Mouse (Mus musculus): ENCODE measurements around the gene Btnl10. TPM values are rescaled to one million over a fixed set of nuclear protein-coding genes. Genes with fewer than 3 reads are reported as not detected.

Btnl10 gene
- polyA plus RNA-seq (2015; fragmentation: Nextera tagmentation; extraction: Ambion mirVana) = not detected in 2 replicates

DNA sequence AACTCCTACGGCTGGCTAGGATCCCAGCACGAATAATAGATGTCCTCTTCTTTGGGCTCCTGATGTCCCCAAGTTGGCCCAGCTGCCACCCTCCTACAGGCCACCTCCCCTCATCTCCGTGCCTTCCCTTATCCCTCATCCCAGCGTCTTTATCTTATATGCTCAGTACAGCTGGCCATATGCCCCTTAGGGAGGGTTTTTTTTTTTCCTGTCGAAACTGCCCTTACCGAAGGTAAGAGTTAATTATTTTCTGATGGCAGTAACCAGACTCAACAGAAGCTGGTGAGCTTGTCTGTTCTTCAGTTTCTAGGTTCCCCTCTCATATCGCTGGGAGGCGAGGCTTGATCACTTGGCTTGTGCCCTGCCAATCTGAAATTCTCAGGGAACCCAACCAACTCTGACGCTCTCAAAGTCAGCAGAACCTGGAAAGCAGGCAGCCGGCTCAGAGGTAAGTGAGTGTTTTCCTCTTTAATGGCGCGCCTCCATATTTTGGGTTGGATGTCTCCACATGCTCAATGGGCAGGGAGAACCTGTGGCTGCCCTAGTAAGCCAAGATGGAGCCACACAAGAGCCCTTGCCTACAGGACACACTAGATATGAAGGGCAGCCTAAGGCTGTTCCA lies at the start of gene Btnl10:
Gene Btnl10, plus strand, starts transcription at position 164 of the 622 bp plus-strand sequence.
- 86% methylated on average over 12 of the region's 12 CpGs for WGBS
- Histone ChIP-seq H3K27me3 (no peaks in the 10 kb centered on the region), H3K4me2 (no peak within 1 kb of the TSS), H3K4me1 (replicated peaks) (peaks cover 9% of the 10 kb centered on the region), H3K9me3 (no peaks in the 10 kb centered on the region), H3K27ac (no peak within 1 kb of the TSS), H3K36me3 (no peaks in the 10 kb centered on the region), H3K9ac (no peak within 1 kb of the TSS), H3K4me3 (no peak within 1 kb of the TSS)
- no peak for ATAC-seq (ENCODE audit: low FRiP score)

DNA sequence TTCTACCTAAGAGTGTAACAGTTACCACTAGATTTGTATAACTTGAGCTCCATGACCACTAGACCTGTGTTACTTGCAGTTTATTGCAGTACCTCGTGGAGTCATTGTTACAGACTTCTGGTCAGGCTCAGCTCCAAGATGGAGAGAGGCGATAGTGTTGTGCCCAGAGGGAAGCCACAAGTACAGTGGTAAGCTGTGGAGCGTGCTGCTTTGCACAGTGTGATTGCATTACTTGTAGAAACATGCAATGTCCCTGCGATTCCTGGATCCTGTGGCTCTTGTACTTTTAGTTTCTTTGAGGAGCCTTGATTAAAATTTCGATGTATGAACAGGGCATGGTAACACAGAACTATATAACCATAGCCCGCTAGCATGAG lies 49.8 kb upstream of the Btnl10 start:
- no peaks in the 10 kb centered on the region for H3K9me3 ChIP-seq
- ATAC-seq (ENCODE audit: low FRiP score) = peak; percentile 8; the same call in 1 of the 2 replicates
- peaks cover 28% of the 10 kb centered on the region for H3K4me1 ChIP-seq (replicated peaks)
- peaks cover 27% of the 10 kb centered on the region for H3K36me3 ChIP-seq
- peak overlapping the region; percentile 89 for H3K9ac ChIP-seq
- H3K4me2 ChIP-seq = peak overlapping the region; percentile 89
- H3K4me3 ChIP-seq = peak overlapping the region; percentile 75
- no peak overlapping the region for H3K27ac ChIP-seq
- WGBS = 86% methylated on average over 6 of the region's 6 CpGs
- H3K27me3 ChIP-seq = no peaks in the 10 kb centered on the region

DNA sequence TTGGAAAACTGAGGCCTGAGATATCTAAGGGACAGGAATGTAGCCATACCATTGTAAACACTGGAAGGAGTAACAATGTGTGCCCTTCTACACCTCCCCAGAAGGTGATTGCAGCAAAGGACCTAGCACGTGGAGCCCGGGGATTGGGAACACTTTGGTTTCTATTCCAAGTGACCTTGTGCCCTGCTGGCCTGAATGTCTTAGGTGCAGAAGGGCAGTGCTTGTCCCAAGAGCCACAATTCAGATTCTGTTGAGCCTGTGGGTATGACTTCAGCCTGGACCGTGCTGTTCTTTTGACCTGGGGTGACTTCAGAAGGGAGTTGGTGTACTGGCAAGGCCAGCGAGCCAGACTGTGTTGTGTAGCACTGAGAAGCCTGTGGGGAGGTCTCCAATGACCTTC lies 46.7 kb upstream of the Btnl10 start:
- no peak overlapping the region for H3K4me2 ChIP-seq
- H3K4me3 ChIP-seq = no peak overlapping the region
- WGBS = 92% methylated on average over 4 of the region's 4 CpGs
- peaks cover 28% of the 10 kb centered on the region for H3K4me1 ChIP-seq (replicated peaks)
- peaks cover 38% of the 10 kb centered on the region for H3K36me3 ChIP-seq
- no peak for ATAC-seq (ENCODE audit: low FRiP score)
- no peaks in the 10 kb centered on the region for H3K9me3 ChIP-seq
- H3K27ac ChIP-seq = no peak overlapping the region
- H3K9ac ChIP-seq = no peak overlapping the region
- H3K27me3 ChIP-seq = no peaks in the 10 kb centered on the region

DNA sequence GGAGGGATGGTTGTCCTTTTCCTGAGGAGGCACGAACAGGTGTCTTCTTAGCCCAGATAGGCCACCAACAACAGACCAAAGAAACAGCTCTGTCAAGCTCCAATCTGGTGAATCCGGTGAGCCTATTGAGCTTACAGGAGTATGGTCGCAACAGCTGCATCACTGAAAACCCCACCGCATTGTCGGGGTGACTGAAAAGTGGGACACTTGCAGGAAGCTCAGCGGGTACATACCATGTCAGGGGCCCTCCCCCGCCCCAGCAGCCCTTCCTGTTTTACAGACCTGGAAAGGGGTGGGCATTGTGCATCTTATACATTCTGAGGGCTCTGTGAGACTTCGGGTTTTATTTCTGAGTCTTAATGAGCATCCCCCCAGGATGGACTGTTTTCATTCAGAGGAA lies 34.0 kb upstream of the Btnl10 start:
- peaks cover 58% of the 10 kb centered on the region for H3K36me3 ChIP-seq
- ATAC-seq (ENCODE audit: low FRiP score) = no peak

DNA sequence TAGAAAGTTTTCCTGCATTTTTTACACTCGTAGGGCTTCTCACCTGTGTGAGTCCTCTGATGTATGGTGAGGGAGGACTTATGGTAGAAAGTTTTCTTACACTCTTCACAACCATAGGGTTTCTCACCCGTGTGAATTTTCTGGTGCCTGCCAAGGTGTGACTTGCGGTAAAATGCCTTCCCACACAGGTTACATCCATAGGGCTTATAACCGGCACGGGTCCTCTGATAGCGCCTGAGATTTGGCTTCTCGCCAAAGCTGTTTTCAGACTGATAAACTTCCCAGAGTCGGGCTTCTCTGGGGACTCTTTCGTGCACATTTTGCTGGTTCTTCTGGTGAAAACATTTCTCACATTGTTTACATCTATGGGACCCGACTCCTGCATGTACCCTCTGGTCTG lies 27.2 kb upstream of the Btnl10 start:
- Histone ChIP-seq H3K4me2 (no peak overlapping the region), H3K4me1 (replicated peaks) (no peaks in the 10 kb centered on the region), H3K27me3 (no peaks in the 10 kb centered on the region), H3K9ac (no peak overlapping the region), H3K27ac (no peak overlapping the region), H3K36me3 (peaks cover 66% of the 10 kb centered on the region), H3K4me3 (no peak overlapping the region), H3K9me3 (no peaks in the 10 kb centered on the region)
- ATAC-seq (ENCODE audit: low FRiP score) = no peak
- WGBS = 95% methylated on average over 10 of the region's 10 CpGs

More for the DNA sequence above, 34.0 kb upstream of the Btnl10 start:
- Histone ChIP-seq H3K9ac (no peak overlapping the region), H3K9me3 (no peaks in the 10 kb centered on the region), H3K27ac (no peak overlapping the region), H3K4me3 (no peak overlapping the region), H3K4me1 (replicated peaks) (no peaks in the 10 kb centered on the region), H3K27me3 (no peaks in the 10 kb centered on the region), H3K4me2 (no peak overlapping the region)
- 89% methylated on average over 8 of the region's 8 CpGs for WGBS

DNA sequence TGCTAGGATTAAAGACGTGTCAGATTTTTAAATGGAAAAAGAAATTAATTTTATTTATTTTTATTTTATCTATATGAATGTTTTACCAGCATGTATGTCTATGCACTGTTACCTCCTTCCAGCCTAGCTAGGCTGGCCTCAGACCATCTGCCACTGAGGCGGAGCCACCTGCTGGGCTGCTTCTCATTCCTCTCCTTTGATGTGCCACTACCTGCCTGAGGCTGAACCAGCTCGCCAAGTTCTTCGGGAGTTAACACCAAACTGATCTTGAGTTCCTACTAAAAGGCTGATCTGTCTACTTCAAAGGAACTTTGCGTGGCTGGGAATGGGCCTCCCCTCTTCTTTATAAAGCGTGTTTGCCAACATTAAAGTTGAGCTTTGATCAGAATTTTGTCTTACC lies 23.3 kb upstream of the Btnl10 start:
- ATAC-seq (ENCODE audit: low FRiP score) = no peak
- H3K4me2 ChIP-seq = no peak overlapping the region
- no peaks in the 10 kb centered on the region for H3K27me3 ChIP-seq
- H3K9me3 ChIP-seq = no peaks in the 10 kb centered on the region
- peaks cover 73% of the 10 kb centered on the region for H3K36me3 ChIP-seq
- H3K9ac ChIP-seq = no peak overlapping the region
- H3K4me1 ChIP-seq (replicated peaks) = 0 out of 2 replicates have a peak, but pooled peaks cover 9% of the 10 kb centered on the region
- no peak overlapping the region for H3K4me3 ChIP-seq
- 81% methylated on average over 6 of the region's 6 CpGs for WGBS
- no peak overlapping the region for H3K27ac ChIP-seq

DNA sequence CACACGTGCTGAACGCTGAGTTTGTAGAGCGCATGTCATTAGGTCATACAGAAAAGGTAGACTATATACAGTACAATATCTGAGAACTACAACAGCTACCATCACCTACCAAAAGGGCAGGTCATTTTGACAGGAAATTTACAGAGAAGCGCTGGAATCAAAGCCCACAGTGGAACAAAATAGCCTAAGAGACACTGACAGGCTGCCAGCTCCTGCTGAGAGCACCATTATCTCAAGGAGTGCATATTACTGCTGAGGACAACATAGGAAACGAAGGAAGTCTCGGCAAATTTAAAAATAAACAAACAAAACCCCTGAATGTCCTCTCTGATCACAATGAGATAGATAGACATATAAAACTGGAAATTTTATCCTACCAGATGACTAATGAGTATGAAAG lies 20.2 kb upstream of the Btnl10 start:
- Histone ChIP-seq H3K9ac (no peak overlapping the region), H3K4me2 (no peak overlapping the region), H3K27me3 (no peaks in the 10 kb centered on the region), H3K4me1 (replicated peaks) (peaks cover 17% of the 10 kb centered on the region), H3K27ac (no peak overlapping the region), H3K36me3 (peaks cover 64% of the 10 kb centered on the region), H3K4me3 (no peak overlapping the region), H3K9me3 (no peaks in the 10 kb centered on the region)
- WGBS = 81% methylated on average over 6 of the region's 6 CpGs
- ATAC-seq (ENCODE audit: low FRiP score) = no peak

DNA sequence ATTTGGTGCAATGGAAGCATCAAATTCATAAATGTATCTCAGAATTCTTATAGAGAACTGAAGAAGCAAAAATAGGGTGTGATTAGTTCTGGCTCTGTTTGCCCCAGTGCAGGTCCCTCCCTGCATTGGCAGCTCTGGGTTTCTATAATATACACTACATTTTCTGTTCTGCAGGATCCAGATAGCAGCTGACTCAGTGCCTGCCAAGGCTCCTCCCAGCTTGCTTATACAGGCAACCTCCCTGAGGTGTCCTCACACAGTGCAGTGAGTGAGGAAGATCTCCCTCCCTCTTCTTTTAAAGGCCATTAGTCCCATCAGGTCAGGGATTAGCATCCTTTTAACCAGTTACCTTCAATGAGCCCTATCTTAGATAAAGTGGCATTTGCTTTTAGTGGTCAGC lies 16.6 kb upstream of the Btnl10 start:
- H3K27me3 ChIP-seq = no peaks in the 10 kb centered on the region
- H3K36me3 ChIP-seq = peaks cover 35% of the 10 kb centered on the region
- H3K9ac ChIP-seq = peak overlapping the region; percentile 29; the same call in 1 of the 2 replicates

DNA sequence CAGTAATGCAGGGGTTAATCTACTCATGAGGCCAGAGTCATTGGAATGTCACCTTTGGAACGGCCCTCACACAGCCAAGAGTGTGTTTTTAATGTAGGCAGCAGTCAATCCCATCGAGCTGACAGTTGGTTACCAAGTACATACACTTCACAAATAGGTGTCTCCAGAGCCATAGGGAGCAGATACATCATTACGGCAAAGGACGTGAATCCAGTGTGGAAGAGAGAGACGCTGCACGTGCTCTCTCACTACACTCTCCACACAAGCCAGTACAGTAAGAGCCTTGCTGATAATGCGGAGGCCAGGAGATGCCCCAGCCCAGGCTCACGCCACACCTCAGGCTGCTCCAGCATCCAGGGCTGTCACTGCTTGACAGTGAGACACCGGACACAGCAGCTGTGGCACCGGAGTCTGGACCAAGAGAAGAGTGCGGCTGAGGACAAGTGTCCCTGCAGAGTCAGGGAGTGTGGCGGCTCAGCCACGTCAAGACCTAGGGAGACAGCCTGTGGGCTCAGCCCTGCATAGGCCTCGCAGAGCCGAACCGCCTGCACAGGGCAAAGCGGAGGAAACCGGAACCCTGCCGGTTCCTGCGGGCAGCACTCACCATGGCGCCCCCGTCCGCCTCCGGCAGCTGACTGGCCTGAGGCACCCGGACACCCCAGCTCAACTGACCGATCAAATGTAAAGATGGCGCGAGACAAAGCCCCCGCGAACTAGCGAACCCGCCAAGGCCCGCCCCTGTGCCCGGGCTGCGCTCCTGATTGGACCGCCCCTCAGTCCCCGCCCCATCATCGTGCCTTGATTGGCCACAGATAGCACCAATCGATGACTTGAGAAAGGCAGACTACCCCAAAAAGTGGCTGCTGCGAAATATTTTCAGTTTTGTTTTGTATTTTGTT lies 13.9 kb upstream of the Btnl10 start, which contains the start of gene Zfp39:
Gene Zfp39, minus strand, starts transcription at position 715 of the 899 bp plus-strand sequence.
- peak within 1 kb of the TSS; percentile 92 for H3K9ac ChIP-seq
- peaks cover 19% of the 10 kb centered on the region for H3K4me1 ChIP-seq (replicated peaks)
- H3K27ac ChIP-seq = peak within 1 kb of the TSS; percentile 89
- ATAC-seq (ENCODE audit: low FRiP score) = peak; percentile 99
- H3K4me2 ChIP-seq = peak within 1 kb of the TSS; percentile 81
- under 1% methylated on average over 40 of the region's 40 CpGs for WGBS
- no peaks in the 10 kb centered on the region for H3K9me3 ChIP-seq
- peaks cover 17% of the 10 kb centered on the region for H3K36me3 ChIP-seq
- peak within 1 kb of the TSS; percentile 81 for H3K4me3 ChIP-seq
- no peaks in the 10 kb centered on the region for H3K27me3 ChIP-seq

More for the DNA sequence above, 16.6 kb upstream of the Btnl10 start:
- no peak overlapping the region for H3K4me2 ChIP-seq
- no peaks in the 10 kb centered on the region for H3K9me3 ChIP-seq
- peaks cover 27% of the 10 kb centered on the region for H3K4me1 ChIP-seq (replicated peaks)
- ATAC-seq (ENCODE audit: low FRiP score) = no peak
- H3K4me3 ChIP-seq = no peak overlapping the region
- no peak overlapping the region for H3K27ac ChIP-seq

DNA sequence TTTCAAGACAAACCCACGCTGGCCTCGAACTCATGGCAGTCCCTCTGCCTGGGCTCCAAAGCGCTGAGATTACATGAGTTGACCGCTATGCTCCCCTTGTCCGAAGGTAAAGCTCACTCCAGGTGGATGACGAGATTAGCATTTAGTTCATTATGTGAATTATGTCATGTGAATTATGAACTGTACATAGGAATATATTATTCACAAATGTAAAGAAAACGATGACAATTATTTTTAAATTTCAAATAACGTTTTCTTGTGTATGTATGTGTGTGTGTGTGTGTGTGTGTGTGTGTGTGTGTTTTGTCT lies 13.3 kb upstream of the Btnl10 start:
- H3K27ac ChIP-seq = no peak overlapping the region
- peak overlapping the region; percentile 81 for H3K4me2 ChIP-seq
- peaks cover 18% of the 10 kb centered on the region for H3K4me1 ChIP-seq (replicated peaks)
- no peak overlapping the region; the same call in 1 of the 2 replicates for H3K9ac ChIP-seq
- H3K9me3 ChIP-seq = no peaks in the 10 kb centered on the region
- H3K36me3 ChIP-seq = peaks cover 17% of the 10 kb centered on the region
- H3K27me3 ChIP-seq = no peaks in the 10 kb centered on the region
- 2% methylated on average over 8 of the region's 8 CpGs for WGBS
- peak; percentile 30; the same call in 1 of the 2 replicates for ATAC-seq (ENCODE audit: low FRiP score)
- peak overlapping the region; percentile 81 for H3K4me3 ChIP-seq

DNA sequence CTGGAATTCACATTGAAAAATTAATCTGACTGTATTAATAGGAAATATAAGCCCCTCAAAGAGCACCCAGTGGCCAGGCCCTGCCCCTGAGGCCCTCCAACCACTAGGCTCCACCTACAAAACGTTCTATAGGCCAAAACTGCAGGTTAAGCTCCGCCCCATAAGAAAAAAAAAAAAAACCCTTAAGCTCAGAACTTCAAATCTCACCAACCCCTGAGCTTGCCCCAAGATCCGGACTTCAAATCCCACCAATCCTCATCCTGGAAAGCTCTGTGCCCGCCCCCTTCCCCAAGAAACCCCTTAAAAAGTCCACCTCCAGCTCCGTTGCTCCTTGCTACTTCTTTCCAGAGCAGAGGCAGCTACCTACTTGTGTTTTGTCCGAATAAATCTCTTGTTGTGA lies 12.9 kb upstream of the Btnl10 start:
- Histone ChIP-seq H3K36me3 (peaks cover 17% of the 10 kb centered on the region), H3K9ac (no peak overlapping the region), H3K4me2 (no peak overlapping the region), H3K4me3 (no peak overlapping the region), H3K27me3 (no peaks in the 10 kb centered on the region), H3K9me3 (no peaks in the 10 kb centered on the region), H3K27ac (no peak overlapping the region), H3K4me1 (replicated peaks) (peaks cover 18% of the 10 kb centered on the region)
- ATAC-seq (ENCODE audit: low FRiP score) = no peak
- 47% methylated on average over 6 of the region's 6 CpGs for WGBS

DNA sequence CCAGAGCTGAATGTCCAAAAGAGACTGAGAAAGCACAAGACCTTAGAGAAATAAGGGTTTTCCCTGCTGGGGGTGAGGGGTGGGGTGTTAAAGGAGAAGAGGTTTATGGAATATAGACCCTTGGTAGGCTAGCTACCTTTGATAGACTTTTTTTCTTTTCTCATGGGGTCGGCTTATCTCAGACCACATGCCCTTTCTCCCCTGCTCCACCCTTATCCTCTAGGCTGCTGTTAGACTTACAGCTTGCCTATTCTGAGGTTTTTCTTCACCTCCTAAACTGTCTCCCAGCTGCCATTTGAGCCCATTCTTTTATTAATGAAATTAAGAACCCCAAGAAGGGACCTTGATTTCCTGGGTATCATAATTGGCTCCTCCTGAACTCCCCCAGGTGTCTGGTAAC lies 3.9 kb upstream of the Btnl10 start:
- H3K4me1 ChIP-seq (replicated peaks) = peaks cover 9% of the 10 kb centered on the region
- no peak overlapping the region for H3K9ac ChIP-seq
- H3K9me3 ChIP-seq = no peaks in the 10 kb centered on the region
- no peak for ATAC-seq (ENCODE audit: low FRiP score)
- H3K36me3 ChIP-seq = no peaks in the 10 kb centered on the region
- 92% methylated on average over 1 of the region's 1 CpGs for WGBS
- no peak overlapping the region; the same call in 1 of the 2 replicates for H3K4me2 ChIP-seq
- H3K27me3 ChIP-seq = no peaks in the 10 kb centered on the region
- H3K4me3 ChIP-seq = no peak overlapping the region
- H3K27ac ChIP-seq = no peak overlapping the region
